Mouse (Mus musculus) liver, embryonic 14.5 days (tissue): ENCODE measurements around the gene Snai1. TPM values are rescaled to one million over a fixed set of nuclear protein-coding genes. Genes with fewer than 3 reads are reported as not detected.

Experiments
- ATAC-seq: fragments of 200-750 bp; cut with Nextera tagmentation; 2 replicates; pipeline ENCODE4 v1.8.0; 2017; ENCODE audit warnings: moderate number of reproducible peaks, mild to moderate bottlenecking, moderate library complexity; ENCODE audit not compliant: insufficient read depth
- DNase-seq, 3 experiments: peaks; one replicate each; pipeline ENCODE4 v3.0.0-alpha.2; 2012 to 2013; ENCODE audit warnings: low read depth in 3 of 3, low spot score in 3 of 3
- H3K27ac ChIP-seq: fragments of 300-500 bp; sonication (generic); 2 replicates; pipeline ENCODE4 v1.5.1; 2014; ENCODE audit warnings: moderate library complexity, mild to moderate bottlenecking, control low read depth, inconsistent platforms
- H3K27me3 ChIP-seq: fragments of 300-500 bp; sonication (generic); 2 replicates; pipeline ENCODE4 v1.6.1; 2014; ENCODE audit warnings: mild to moderate bottlenecking, low read length, moderate library complexity; ENCODE audit not compliant: control insufficient read depth, insufficient read depth
- H3K36me3 ChIP-seq: fragments of 300-500 bp; sonication (generic); replicated peaks from 2 replicates; pipeline ENCODE4 v1.6.1; 2014; ENCODE audit warnings: low read depth; ENCODE audit not compliant: control insufficient read depth, insufficient read depth
- H3K4me1 ChIP-seq, 2 experiments: fragments of 200-500 bp in 1 of 2; fragments of 300-500 bp in 1 of 2; sonication (generic) in 1 of 2; replicated peaks; 2 replicates each; pipeline ENCODE4 v1.6.1; 2012 to 2014; ENCODE audit warnings: antibody characterized with exemption in 1 of 2, inconsistent platforms in 1 of 2, low read length in 1 of 2; ENCODE audit not compliant: control insufficient read depth in 2 of 2, insufficient read depth in 2 of 2
- H3K4me2 ChIP-seq: fragments of 300-500 bp; sonication (generic); 2 replicates; pipeline ENCODE4 v1.6.1; 2014; ENCODE audit warnings: low read depth, mild to moderate bottlenecking, control low read depth, moderate library complexity
- H3K4me3 ChIP-seq, 2 experiments: fragments of 200-500 bp in 1 of 2; fragments of 300-500 bp in 1 of 2; sonication (generic) in 1 of 2; 2 replicates each; pipeline ENCODE4 v1.5.1; 2012 to 2014; ENCODE audit warnings: low read depth in 2 of 2, low read length in 2 of 2, mild to moderate bottlenecking in 2 of 2, control low read depth in 1 of 2, inconsistent platforms in 1 of 2, moderate library complexity in 1 of 2; ENCODE audit not compliant: insufficient read depth in 1 of 2
- H3K9ac ChIP-seq: fragments of 300-500 bp; sonication (generic); replicated peaks from 2 replicates; pipeline ENCODE4 v1.6.1; 2014; ENCODE audit warnings: mild to moderate bottlenecking, control low read depth, moderate library complexity
- H3K9me3 ChIP-seq: fragments of 300-500 bp; sonication (generic); 2 replicates; pipeline ENCODE4 v1.6.1; 2016; ENCODE audit warnings: low read length, mixed read lengths; ENCODE audit not compliant: control insufficient read depth
- CTCF ChIP-seq: IDR thresholded peaks from 2 replicates; pipeline ENCODE4 v1.5.1; 2016; ENCODE audit warnings: antibody characterized with exemption, low read depth, control low read depth
- EP300 ChIP-seq: IDR thresholded peaks from 2 replicates; pipeline ENCODE4 v1.6.1; 2016; ENCODE audit warnings: antibody characterized with exemption, low read depth
- WGBS: fragments of 180-500 bp; shearing (Covaris S2); extraction: QIAGEN DNeasy Blood & Tissue Kit; methylation state at CpG from one replicate; pipeline ENCODE4 v1.1.7; 2014; ENCODE audit not compliant: insufficient replicate concordance; 5-methylcytosine and 5-hydroxymethylcytosine counted together
- polyA plus RNA-seq, 2 experiments: library from polyadenylated mRNA; depleted of rRNA in 1 of 2; stranded (reverse) in 1 of 2; unstranded in 1 of 2; fragments of >200 nt; fragmentation: Nextera tagmentation in 1 of 2; extraction: Ambion mirVana in 1 of 2; gene quantifications; 2 replicates each; pipeline versions ENCODE4 v1.2.1 to v1.2.3; 2012 to 2014

Gene Snai1
- polyA plus RNA-seq, 2 experiments, result 1.1 to 2.2 TPM

DNA sequence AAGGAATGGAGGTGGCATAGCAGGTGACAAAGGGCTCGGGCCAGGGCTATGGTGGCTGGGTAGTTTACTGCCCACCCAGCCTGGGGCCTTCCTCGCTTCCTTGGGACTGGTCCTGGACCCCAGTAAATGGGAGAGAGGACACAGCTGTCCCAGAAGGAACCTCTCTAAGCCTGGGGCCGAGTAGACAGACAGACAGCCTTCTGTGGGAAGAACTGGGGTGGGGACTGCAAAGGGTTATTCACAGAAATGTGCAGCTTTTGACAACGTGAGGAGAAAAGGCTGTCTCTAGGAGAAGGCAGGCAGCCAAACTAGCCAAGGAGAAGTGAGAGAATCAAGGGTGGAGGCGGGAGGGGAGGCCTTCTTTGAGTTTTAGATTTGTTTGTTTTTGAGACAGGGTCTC, 6.5 kb downstream of the Snai1 start:
- no peak for ATAC-seq
- TF ChIP-seq CTCF, result no peak
- TF ChIP-seq EP300, result no peak
- H3K9ac ChIP-seq, result no peak overlapping the region
- DNase-seq, result no peak
- WGBS, result 57% methylated on average over 5 of the region's 5 CpGs
- H3K27ac ChIP-seq, result no peak overlapping the region
- 0 out of 4 replicates have a peak, but pooled peaks cover 0 to 2% of the 10 kb centered on the region in 2 experiments for H3K4me1 ChIP-seq
- no peaks in the 10 kb centered on the region for H3K9me3 ChIP-seq
- no peak overlapping the region for H3K4me3 ChIP-seq
- no peaks in the 10 kb centered on the region for H3K36me3 ChIP-seq
- peaks cover 3% of the 10 kb centered on the region; the same call in 1 of the 2 replicates for H3K27me3 ChIP-seq
- H3K4me2 ChIP-seq, result no peak overlapping the region

DNA sequence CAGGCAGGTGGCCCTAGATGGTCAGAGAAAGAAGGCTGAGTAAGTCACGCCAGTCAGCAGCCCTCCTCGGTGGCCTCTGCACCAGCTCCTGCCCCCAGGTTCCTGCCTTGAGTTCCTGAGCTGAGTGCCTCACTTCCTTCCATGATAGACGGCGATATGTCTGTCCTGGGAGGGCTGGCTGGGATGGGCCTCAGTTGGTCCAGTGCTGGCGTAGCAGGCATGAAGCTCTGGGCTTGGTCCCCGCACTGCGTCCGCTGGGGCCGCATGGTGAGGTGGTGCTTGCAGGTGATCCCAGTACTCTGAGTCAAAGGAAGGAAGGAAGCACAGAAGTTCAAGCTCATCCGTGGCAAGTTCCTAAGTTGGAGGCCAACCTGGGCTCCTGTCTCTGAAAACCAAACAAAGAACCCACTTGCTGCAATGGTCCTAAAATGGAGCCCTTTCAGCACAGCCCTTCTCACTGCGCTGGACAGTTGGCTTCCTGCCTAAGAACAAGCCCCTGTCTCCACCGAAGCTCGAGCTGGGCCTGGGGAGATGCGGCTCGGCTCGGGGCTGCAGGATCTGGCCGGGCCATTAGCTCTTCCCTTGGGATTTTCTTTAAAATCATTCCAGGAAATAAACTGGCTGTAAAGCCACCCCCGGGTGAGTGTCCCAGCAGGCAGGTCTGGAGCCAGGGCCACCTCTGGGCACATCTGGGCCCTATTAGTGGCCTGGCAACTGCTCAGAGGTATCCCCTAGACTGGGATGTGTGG, 8.6 kb downstream of the Snai1 start:
- H3K27me3 ChIP-seq, result no peaks in the 10 kb centered on the region
- H3K27ac ChIP-seq, result no peak overlapping the region
- no peak for DNase-seq
- no peak overlapping the region for H3K4me2 ChIP-seq
- H3K4me3 ChIP-seq, result no peak overlapping the region
- TF ChIP-seq CTCF, result no peak
- no peak for ATAC-seq
- WGBS, result 66% methylated on average over 18 of the region's 18 CpGs
- H3K9ac ChIP-seq, result no peak overlapping the region
- 0 out of 4 replicates have a peak, but pooled peaks cover 0 to 2% of the 10 kb centered on the region in 2 experiments for H3K4me1 ChIP-seq
- no peaks in the 10 kb centered on the region for H3K36me3 ChIP-seq
- H3K9me3 ChIP-seq, result no peaks in the 10 kb centered on the region

DNA sequence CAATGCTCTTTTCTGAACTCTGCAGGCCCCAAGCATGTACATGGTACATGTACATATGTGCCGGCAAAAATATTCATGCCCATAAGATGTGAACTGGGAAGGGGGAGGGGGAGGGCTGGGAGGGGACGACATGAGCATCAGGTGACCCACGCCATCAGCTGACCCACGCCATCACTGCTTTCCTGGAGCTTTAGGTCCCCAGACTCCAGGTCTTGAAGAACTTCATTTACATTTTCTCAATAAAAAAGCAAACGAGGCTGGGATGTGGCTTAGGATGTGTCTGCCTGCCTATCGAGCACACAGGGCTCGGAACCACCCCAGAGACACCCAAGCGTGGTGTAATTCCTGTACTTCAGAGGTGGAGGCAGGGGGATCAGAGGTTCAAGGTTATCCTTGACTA, 9.4 kb downstream of the Snai1 start:
- WGBS, result 68% methylated on average over 8 of the region's 8 CpGs
- Histone ChIP-seq H3K27ac (no peak overlapping the region), H3K9ac (no peak overlapping the region), H3K36me3 (no peaks in the 10 kb centered on the region), H3K9me3 (no peaks in the 10 kb centered on the region), H3K4me2 (no peak overlapping the region), H3K4me1 (0 out of 4 replicates have a peak, but pooled peaks cover 0 to 2% of the 10 kb centered on the region in 2 experiments), H3K27me3 (no peaks in the 10 kb centered on the region), H3K4me3 (no peak overlapping the region)
- DNase-seq (no peak), ATAC-seq (no peak)
- no peak for TF ChIP-seq CTCF

DNA sequence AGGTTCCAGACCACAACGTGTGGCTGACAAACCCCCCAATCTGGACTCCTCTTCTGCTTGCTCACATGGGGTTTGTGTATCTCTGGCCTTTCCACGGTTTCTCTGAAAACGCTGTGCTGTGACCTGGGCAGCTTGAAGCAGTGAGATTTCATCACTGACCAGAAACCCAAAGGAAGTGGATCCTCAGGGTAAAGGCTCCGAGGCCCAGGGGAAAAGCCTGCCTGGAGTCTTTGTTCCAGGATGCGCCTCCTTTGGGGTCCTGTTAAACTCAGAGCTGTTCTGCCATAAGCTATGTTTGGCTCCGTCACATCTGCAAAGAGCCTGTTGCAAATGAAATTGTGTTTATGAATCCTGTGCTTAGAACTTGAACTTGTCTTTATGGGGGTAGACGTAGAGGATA, 11.0 kb downstream of the Snai1 start:
- ATAC-seq, result no peak

DNA sequence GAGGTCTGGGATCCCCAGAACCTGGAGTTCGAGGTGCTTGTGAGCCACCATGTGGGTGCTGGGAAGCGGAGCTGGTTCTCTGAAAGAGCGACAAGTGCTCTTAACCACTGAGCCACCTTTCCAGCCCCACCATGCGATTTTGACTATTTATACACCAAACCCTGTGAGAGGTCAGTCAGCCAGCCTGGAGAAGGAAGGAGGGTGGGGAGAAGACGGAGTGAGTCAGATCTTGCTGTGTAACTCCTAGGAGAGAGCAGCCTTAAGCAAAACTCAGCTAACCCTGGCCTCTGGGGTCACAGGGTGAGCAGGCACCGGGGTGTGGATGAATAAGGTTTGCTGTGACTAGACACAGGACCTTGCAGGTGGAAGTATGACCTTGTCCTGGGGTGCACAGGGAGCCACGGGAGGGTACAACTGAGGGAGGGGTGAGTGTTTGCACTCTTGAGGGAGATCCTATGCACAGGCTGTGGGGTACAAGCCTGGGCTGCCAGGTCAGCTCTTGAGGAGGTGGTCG, 12.4 kb downstream of the Snai1 start:
- 65% methylated on average over 8 of the region's 8 CpGs for WGBS

More for the DNA sequence above, 11.0 kb downstream of the Snai1 start:
- H3K27ac ChIP-seq, result no peak overlapping the region
- H3K4me3 ChIP-seq, result no peak overlapping the region
- H3K9me3 ChIP-seq, result no peaks in the 10 kb centered on the region
- no peaks in the 10 kb centered on the region for H3K4me1 ChIP-seq
- no peak overlapping the region for H3K9ac ChIP-seq
- DNase-seq, result no peak
- TF ChIP-seq CTCF (no peak), EP300 (no peak)
- H3K27me3 ChIP-seq, result no peaks in the 10 kb centered on the region
- WGBS, result 58% methylated on average over 7 of the region's 7 CpGs
- H3K36me3 ChIP-seq, result no peaks in the 10 kb centered on the region
- H3K4me2 ChIP-seq, result no peak overlapping the region

More for the DNA sequence above, 12.4 kb downstream of the Snai1 start:
- no peak for TF ChIP-seq CTCF
- TF ChIP-seq EP300, result no peak
- no peak overlapping the region for H3K4me2 ChIP-seq
- DNase-seq (no peak), ATAC-seq (no peak)
- H3K4me3 ChIP-seq, result no peak overlapping the region
- no peak overlapping the region for H3K9ac ChIP-seq
- H3K9me3 ChIP-seq, result no peaks in the 10 kb centered on the region
- H3K4me1 ChIP-seq, result no peaks in the 10 kb centered on the region
- no peaks in the 10 kb centered on the region for H3K27me3 ChIP-seq
- no peaks in the 10 kb centered on the region for H3K36me3 ChIP-seq
- H3K27ac ChIP-seq, result no peak overlapping the region
